Mouse (Mus musculus): ENCODE measurements around the gene Myo1a.

GRCm38 (mm10) chr10:127708850-127709370 lies 3.9 kb downstream of the Myo1a start:
- TF ChIP-seq CTCF (IDR thresholded peaks at IDR 0.05) = no peak
- no peak for TF ChIP-seq POLR2A (IDR thresholded peaks at IDR 0.05; ENCODE audit: insufficient read depth, low read depth, low read length)

All from heart, adult 2 months (tissue).